Mouse (Mus musculus): ENCODE data around the gene 4933411K16Rik. TPM values are rescaled to one million over a fixed set of nuclear protein-coding genes. Genes with fewer than 3 reads are reported as not detected.

The 4933411K16Rik gene
- total RNA-seq, 2 experiments from 2014 or later: 1.1 to 1.5 TPM

DNA sequence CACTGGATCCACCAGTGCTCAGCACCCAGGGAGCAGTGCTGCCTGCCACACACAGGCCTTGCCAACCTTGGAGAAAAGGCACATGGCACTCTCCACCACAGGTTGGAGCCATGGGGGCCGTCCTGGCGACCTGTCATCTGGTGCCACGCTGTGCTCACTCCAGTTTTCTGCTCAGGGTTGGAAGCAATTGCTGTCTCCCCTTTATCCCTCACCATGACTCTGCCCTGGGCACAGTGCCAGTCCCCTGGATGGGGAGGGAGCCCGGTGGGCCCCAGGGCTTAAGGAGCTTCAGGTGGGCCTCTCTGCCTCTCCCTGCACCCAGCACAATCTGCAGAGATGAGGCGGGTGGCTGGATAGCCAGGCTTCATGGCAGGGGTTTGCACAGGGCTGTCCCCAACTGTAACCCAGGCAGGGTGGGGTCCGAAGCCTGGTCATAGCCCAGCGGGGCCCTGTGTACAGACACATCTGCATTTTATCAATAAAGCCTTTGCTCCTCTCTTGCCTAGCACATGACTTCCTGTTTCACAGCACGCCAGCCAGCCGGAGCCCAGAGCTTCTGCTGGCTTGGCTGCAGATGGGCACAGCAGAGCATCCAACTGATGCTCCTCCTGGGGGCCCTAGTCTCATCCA, 17.8 kb upstream of the 4933411K16Rik start:
- DNase-seq (ENCODE audit: extremely low spot score in 1 of 2, low spot score in 2 of 2): peak in 1 of 2 experiments; percentile 48
- intact Hi-C loops (cut with DNase I): no loop called here

DNA sequence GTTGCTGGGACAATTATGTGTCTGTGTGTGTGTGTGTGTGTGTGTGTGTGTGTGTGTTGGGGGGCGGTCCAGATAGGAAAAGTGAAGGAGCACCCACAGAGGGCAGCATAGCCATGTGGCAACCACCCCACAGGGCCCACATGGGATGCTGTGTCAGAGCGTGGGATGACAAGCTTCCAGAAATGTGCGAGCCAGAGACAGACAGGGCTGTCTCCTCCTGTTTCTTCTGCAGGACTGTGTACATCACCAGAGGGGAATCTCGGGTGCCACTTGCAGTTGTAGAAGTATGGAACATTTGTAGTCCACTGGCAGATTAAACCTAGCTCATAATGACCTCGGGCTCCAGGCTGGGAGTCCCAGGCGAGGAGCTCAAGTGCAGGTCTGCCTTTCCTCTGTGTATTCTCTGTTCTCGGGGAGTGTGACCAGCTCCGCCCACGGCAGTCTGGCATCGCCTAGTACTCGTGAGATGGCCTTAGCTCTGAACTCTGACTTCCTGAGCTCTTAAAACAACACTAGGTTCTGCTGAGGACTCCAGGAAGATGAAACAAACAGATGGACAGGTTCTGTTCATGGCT, 17.1 kb upstream of the 4933411K16Rik start:
- intact Hi-C loops (cut with DNase I): loop anchor here (5.0 kb wide), 1 partner anchor 112 kb away; the partner anchor contains the start of gene Marveld1
- DNase-seq (ENCODE audit: extremely low spot score in 1 of 2, low spot score in 2 of 2): no peak

GRCm38 (mm10) chr19:42035456-42036248, 16.4 kb upstream of the 4933411K16Rik start, which contains the start of gene Ankrd2:
TSS of gene Ankrd2 (plus strand) at chr19:42036000.
- peak; percentile 69 to 89 for DNase-seq (ENCODE audit: extremely low spot score in 1 of 2, low spot score in 2 of 2)
- intact Hi-C loops (cut with DNase I): loop anchor here (5.0 kb wide), 1 partner anchor 112 kb away; the partner anchor contains the start of gene Marveld1

DNA sequence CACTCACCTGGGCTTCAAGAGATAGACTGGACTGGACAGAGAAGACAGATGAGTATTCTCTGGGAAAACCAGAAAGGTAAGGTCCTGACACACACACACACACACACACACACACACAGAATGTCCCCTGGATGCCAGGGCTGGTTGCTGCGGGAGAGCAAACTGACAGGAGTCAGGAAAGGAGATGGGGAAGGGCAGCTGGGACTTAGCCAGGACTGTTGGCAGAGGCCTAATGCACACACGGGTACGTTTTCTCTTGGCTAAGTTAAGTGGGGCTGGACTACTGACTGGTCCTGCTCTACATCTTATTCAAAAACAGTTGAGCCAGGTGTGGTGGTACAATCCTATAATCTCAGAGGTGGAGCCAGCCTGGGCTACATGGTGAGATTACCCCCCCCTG, 15.7 kb upstream of the 4933411K16Rik start:
- intact Hi-C loops (cut with DNase I): loop anchor here (5.0 kb wide), 1 partner anchor 111 kb away; the partner anchor contains the start of gene Marveld1
- DNase-seq (ENCODE audit: extremely low spot score in 1 of 2, low spot score in 2 of 2): no peak

GRCm38 (mm10) chr19:42037167-42037702, 14.8 kb upstream of the 4933411K16Rik start:
- intact Hi-C loops (cut with DNase I): loop anchor here (5.0 kb wide), 1 partner anchor 110 kb away; the partner anchor contains the start of gene Marveld1
- no peak for DNase-seq (ENCODE audit: extremely low spot score in 1 of 2, low spot score in 2 of 2)

- intact Hi-C loops (cut with DNase I): loop anchor here (5.0 kb wide), 1 partner anchor 109 kb away; the partner anchor contains the start of gene Marveld1
- DNase-seq (ENCODE audit: extremely low spot score in 1 of 2, low spot score in 2 of 2): no peak
Observed at GRCm38 (mm10) chr19:42038310-42038709, 13.7 kb upstream of the 4933411K16Rik start.

DNA sequence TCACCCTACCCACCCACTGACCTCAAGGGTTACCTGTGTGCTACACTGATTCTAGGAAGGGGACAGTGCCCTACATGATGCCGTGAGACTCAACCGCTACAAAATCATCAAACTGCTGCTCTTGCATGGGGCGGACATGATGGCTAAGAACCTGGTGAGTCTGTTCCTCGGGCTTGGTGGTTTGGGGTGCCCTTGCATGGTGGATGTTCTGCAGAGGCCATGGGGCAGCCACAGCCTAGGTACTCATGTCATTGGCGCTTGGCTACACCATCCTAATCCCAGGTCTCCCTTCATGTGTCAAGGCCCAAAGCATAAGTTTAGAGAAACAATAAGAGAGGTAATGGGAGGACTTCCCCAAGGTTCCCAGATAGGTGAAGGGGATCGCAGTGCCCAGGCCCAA, 8.1 kb upstream of the 4933411K16Rik start:
- DNase-seq (ENCODE audit: extremely low spot score in 1 of 2, low spot score in 2 of 2): no peak
- intact Hi-C loops (cut with DNase I): loop anchor here (5.0 kb wide), 1 partner anchor 123 kb away; no protein-coding TSS in a partner anchor

DNA sequence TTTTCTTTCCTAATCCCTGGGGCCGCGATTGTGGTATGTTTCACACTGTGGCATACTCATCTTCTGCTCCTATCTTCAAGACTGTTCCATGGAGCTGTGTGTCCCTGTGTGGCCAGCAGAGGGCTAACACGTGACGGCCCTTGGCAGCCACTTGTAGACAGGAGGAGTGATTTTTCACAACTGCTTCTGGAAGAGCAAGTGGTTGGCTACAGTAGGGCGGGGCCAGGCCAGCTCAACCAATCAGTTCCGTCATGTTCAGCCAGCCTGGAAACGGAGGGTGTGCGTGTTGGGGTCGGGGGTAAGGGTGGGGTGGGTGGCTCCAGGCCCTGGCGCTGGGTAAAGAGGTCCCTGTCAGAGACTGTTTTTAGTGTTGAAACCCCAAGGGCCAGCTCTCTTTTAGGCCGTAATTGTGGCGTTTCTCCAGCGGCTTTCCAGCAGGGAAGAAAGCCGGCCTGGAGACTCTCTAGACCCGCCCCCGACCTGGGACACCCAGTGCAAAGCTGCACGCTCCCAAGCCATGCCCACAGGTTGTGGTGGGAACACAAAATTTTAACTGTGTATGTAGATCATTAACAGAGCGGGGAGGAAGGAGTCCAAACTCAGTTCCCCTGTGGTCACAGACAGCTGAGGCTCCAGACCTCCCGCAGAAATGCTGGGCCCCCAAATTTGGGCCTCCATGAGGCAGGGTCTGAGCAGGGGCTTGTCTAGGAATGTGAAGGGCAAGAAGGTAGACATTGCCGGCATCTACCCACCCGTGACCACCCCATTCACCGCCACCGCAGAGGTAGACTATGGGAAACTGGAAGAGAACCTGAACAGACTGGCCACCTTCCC, 6.6 kb upstream of the 4933411K16Rik start, which contains the start of gene Hoga1:
Gene Hoga1, plus strand, starts transcription at position 342 of the 834 bp plus-strand sequence.
- DNase-seq (ENCODE audit: extremely low spot score in 1 of 2, low spot score in 2 of 2): peak; percentile 64 to 87
- intact Hi-C loops (cut with DNase I): no loop called here

DNA sequence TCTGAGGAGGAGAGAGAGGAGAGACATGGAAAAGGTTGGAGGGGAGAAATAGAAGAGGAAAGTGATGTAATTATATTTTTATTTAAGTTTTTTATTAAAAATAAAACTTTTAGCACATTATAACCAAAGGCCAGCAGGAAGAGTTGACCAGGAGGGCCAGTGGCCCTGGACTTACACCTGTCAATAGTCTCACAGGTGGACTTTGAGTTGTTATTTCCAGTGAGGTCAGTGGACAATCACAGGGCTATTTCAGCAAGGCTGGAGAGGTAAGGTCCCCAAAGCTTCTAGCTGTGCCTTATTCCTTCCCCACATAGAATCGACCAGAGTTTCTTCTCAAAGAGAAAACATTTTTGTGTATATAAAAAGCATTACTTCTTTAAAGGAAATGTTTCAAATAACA, 1.8 kb upstream of the 4933411K16Rik start:
- DNase-seq (ENCODE audit: extremely low spot score in 1 of 2, low spot score in 2 of 2): no peak

GRCm38 (mm10) chr19:42051351-42051750, 697 bp upstream of the 4933411K16Rik start:
- no peak for DNase-seq (ENCODE audit: extremely low spot score in 1 of 2, low spot score in 2 of 2)
- intact Hi-C loops (cut with DNase I): no loop called here

More for the DNA sequence above, 1.8 kb upstream of the 4933411K16Rik start:
- intact Hi-C loops (cut with DNase I): no loop called here

DNA sequence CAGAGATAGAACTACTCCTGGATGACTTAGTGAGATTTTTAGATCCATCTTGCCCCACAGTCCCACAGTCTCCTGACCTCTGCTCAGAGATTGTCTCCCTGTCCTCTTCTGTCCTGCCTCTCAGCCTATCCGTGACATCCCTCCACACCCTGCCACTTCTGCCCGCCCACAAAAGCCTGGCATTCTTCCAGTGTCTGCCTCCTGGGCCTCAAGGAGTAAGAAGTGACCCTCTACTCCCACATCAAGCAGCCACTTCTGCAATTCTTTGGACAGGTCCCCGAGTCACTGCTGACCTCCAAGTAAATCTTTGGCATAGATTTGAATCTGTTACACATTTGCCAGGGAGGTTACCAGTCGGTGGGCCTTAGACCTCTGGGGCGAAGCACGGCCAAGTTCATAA, 2.2 kb downstream of the 4933411K16Rik start:
- intact Hi-C loops (cut with DNase I): no loop called here
- no peak for DNase-seq (ENCODE audit: extremely low spot score in 1 of 2, low spot score in 2 of 2)

GRCm38 (mm10) chr19:42055881-42056280, 3.8 kb downstream of the 4933411K16Rik start:
- DNase-seq (ENCODE audit: extremely low spot score in 1 of 2, low spot score in 2 of 2): no peak
- intact Hi-C loops (cut with DNase I): no loop called here

DNA sequence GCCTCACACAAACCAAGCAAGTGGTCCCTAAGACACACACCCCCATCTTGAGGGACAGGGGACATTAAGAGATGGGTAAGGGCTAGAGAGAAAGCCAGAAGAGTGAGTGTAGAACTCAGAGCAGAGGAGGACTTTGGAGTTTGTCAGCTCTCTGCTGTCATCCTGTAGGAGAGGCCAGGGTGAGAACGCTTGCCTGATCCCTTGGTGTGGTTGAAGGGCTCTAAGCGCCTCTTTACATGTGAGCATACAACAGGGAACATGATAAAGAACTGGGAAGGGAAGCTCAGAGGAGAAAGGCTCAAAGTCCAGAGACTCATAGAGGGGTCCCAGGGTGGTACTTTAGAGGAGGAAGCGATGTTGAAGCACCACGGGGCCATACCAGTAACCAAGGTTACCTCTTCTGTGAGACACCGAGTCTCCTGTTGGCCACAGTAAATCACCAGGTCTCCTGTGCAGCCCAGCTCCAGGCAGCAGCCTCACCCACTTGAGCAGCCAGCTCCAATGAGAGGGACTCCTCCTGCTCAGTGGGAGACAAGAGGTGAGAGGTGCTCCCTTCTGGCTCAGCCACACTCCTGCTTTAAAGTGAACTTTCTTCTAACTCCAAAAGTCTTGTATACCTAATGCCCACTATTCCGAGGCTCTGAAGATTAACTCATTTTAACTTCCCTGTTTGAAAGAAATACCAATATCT, 4.8 kb downstream of the 4933411K16Rik start:
- intact Hi-C loops (cut with DNase I): no loop called here
- no peak for DNase-seq (ENCODE audit: extremely low spot score in 1 of 2, low spot score in 2 of 2)

DNA sequence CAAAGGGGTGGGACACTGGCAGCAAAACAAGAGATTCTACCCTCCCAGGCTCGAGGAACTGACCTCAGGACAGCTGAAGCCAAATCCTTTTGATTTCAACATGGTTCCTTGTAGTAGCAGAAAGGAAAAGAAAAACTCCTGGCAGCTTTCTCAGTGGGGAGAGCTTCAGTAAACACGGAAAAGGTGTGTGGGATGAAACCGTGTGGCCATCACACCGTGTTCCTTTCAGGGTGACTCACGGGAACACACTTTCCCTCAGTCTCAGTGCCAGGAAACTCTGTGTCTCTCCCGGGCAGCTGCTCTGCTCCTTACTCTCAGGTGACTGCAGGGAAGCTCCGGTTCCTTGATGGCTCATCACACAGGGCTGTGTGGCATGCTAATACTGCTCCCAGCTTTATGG, 6.4 kb downstream of the 4933411K16Rik start:
- intact Hi-C loops (cut with DNase I): no loop called here
- DNase-seq (ENCODE audit: extremely low spot score in 1 of 2, low spot score in 2 of 2): no peak

GRCm38 (mm10) chr19:42061443-42061842, 9.4 kb downstream of the 4933411K16Rik start:
- DNase-seq (ENCODE audit: extremely low spot score in 1 of 2, low spot score in 2 of 2): no peak
- intact Hi-C loops (cut with DNase I): no loop called here

- intact Hi-C loops (cut with DNase I): no loop called here
- no peak for DNase-seq (ENCODE audit: extremely low spot score in 1 of 2, low spot score in 2 of 2)
Observed at GRCm38 (mm10) chr19:42068441-42069240, 16.6 kb downstream of the 4933411K16Rik start.

- intact Hi-C loops (cut with DNase I): no loop called here
- DNase-seq (ENCODE audit: extremely low spot score in 1 of 2, low spot score in 2 of 2): no peak
Observed at GRCm38 (mm10) chr19:42069241-42069525, 17.1 kb downstream of the 4933411K16Rik start.
